Mouse (Mus musculus) midbrain, embryonic 10.5 days (tissue): Measurements from ENCODE around the gene Kcnip1. TPM values are rescaled to one million over a fixed set of nuclear protein-coding genes. Genes with fewer than 3 reads are reported as not detected.

ENCODE experiments used
- DNase-seq: peaks from one replicate; pipeline ENCODE4 v3.0.0-alpha.2; 2017; ENCODE audit warnings: low spot score
- H3K27ac ChIP-seq: fragments of 300-500 bp; sonication (generic); replicated peaks from 2 replicates; pipeline ENCODE4 v1.5.1; 2016; ENCODE audit warnings: mild to moderate bottlenecking
- H3K27me3 ChIP-seq: fragments of 300-500 bp; sonication (generic); 2 replicates; pipeline ENCODE4 v1.6.1; 2016; ENCODE audit warnings: low read depth, mild to moderate bottlenecking; ENCODE audit not compliant: poor library complexity, severe bottlenecking
- H3K36me3 ChIP-seq: fragments of 300-500 bp; sonication (generic); 2 replicates; pipeline ENCODE4 v1.6.1; 2016; ENCODE audit warnings: mild to moderate bottlenecking, moderate library complexity
- H3K4me1 ChIP-seq: fragments of 300-500 bp; sonication (generic); 2 replicates; pipeline ENCODE4 v1.6.1; 2016
- H3K4me3 ChIP-seq: fragments of 300-500 bp; sonication (generic); 2 replicates; pipeline ENCODE4 v1.5.1; 2016; ENCODE audit warnings: mild to moderate bottlenecking, moderate library complexity
- H3K9me3 ChIP-seq: fragments of 300-500 bp; sonication (generic); replicated peaks from 2 replicates; pipeline ENCODE4 v1.6.1; 2016; ENCODE audit warnings: mild to moderate bottlenecking
- WGBS: fragments of 180-500 bp; shearing (Covaris S2); methylation state at CpG from one replicate; pipeline ENCODE4 v1.1.7; 2016; 5-methylcytosine and 5-hydroxymethylcytosine counted together
- polyA plus RNA-seq: library from polyadenylated mRNA; unstranded; fragments of >200 nt; fragmentation: Nextera tagmentation; extraction: Ambion mirVana; gene quantifications from 2 replicates; pipeline ENCODE4 v1.2.1, GENCODE M21; 2016

The Kcnip1 gene
- polyA plus RNA-seq = 5.8 and 8.1 TPM in 2 replicates

GRCm38 (mm10) chr11:33992938-33993337 lies at the start of gene Kcnip1:
Kcnip1 (minus strand) TSS chr11:33993152.
- H3K36me3 ChIP-seq = no peaks in the 10 kb centered on the region
- no peaks in the 10 kb centered on the region; the same call in 1 of the 2 replicates for H3K27me3 ChIP-seq
- 44% methylated on average over 12 of the region's 12 CpGs for WGBS
- no peaks in the 10 kb centered on the region for H3K9me3 ChIP-seq
- 0 out of 2 replicates have a peak within 1 kb of the TSS, but pooled peaks have one; percentile 33 for H3K27ac ChIP-seq
- H3K4me3 ChIP-seq = 0 out of 2 replicates have a peak within 1 kb of the TSS, but pooled peaks have one; percentile 11
- no peak for DNase-seq
- H3K4me1 ChIP-seq = peaks cover 24% of the 10 kb centered on the region

- H3K36me3 ChIP-seq = no peaks in the 10 kb centered on the region
- H3K27ac ChIP-seq = no peak overlapping the region
- H3K4me3 ChIP-seq = no peak overlapping the region
- no peaks in the 10 kb centered on the region for H3K27me3 ChIP-seq
- no peaks in the 10 kb centered on the region for H3K4me1 ChIP-seq
- no peak for DNase-seq
- WGBS = 89% methylated on average over 5 of the region's 5 CpGs
- no peaks in the 10 kb centered on the region for H3K9me3 ChIP-seq
Measured at GRCm38 (mm10) chr11:34040061-34040460, 47.1 kb upstream of the Kcnip1 start.

- no peaks in the 10 kb centered on the region for H3K27me3 ChIP-seq
- no peak overlapping the region for H3K4me3 ChIP-seq
- no peaks in the 10 kb centered on the region for H3K4me1 ChIP-seq
- no peak overlapping the region for H3K27ac ChIP-seq
- DNase-seq = no peak
- H3K9me3 ChIP-seq = no peaks in the 10 kb centered on the region
- WGBS = 84% methylated on average over 5 of the region's 5 CpGs
- no peaks in the 10 kb centered on the region for H3K36me3 ChIP-seq
Measured at GRCm38 (mm10) chr11:34035909-34036658, 43.1 kb upstream of the Kcnip1 start.

- Histone ChIP-seq H3K9me3 (no peaks in the 10 kb centered on the region), H3K27ac (no peak overlapping the region), H3K4me3 (no peak overlapping the region), H3K4me1 (peaks cover under 1% of the 10 kb centered on the region; the same call in 1 of the 2 replicates), H3K27me3 (no peaks in the 10 kb centered on the region), H3K36me3 (no peaks in the 10 kb centered on the region)
- no peak for DNase-seq
- 87% methylated on average over 2 of the region's 2 CpGs for WGBS
Measured at GRCm38 (mm10) chr11:34034794-34035193, 41.8 kb upstream of the Kcnip1 start.

- WGBS = 88% methylated on average over 5 of the region's 5 CpGs
- DNase-seq = no peak
- Histone ChIP-seq H3K36me3 (no peaks in the 10 kb centered on the region), H3K27ac (no peak overlapping the region), H3K27me3 (no peaks in the 10 kb centered on the region), H3K9me3 (no peaks in the 10 kb centered on the region), H3K4me3 (no peak overlapping the region), H3K4me1 (peaks cover 8% of the 10 kb centered on the region)
Measured at GRCm38 (mm10) chr11:34034008-34034505, 41.1 kb upstream of the Kcnip1 start.

- WGBS = 79% methylated on average over 8 of the region's 8 CpGs
Measured at GRCm38 (mm10) chr11:34031015-34031805, 38.3 kb upstream of the Kcnip1 start.

GRCm38 (mm10) chr11:34029658-34030057 lies 36.7 kb upstream of the Kcnip1 start:
- Histone ChIP-seq H3K4me3 (no peak overlapping the region), H3K27me3 (no peaks in the 10 kb centered on the region), H3K9me3 (no peaks in the 10 kb centered on the region), H3K36me3 (no peaks in the 10 kb centered on the region), H3K27ac (no peak overlapping the region), H3K4me1 (peaks cover 12% of the 10 kb centered on the region)
- DNase-seq = no peak
- 50% methylated on average over 5 of the region's 5 CpGs for WGBS

More at GRCm38 (mm10) chr11:34031015-34031805, 38.3 kb upstream of the Kcnip1 start:
- Histone ChIP-seq H3K4me1 (peaks cover 12% of the 10 kb centered on the region), H3K27me3 (no peaks in the 10 kb centered on the region), H3K27ac (no peak overlapping the region), H3K4me3 (no peak overlapping the region), H3K9me3 (no peaks in the 10 kb centered on the region), H3K36me3 (no peaks in the 10 kb centered on the region)
- no peak for DNase-seq

GRCm38 (mm10) chr11:34025091-34025490 lies 32.1 kb upstream of the Kcnip1 start:
- H3K36me3 ChIP-seq = no peaks in the 10 kb centered on the region
- 89% methylated on average over 1 of the region's 1 CpGs for WGBS
- no peaks in the 10 kb centered on the region for H3K27me3 ChIP-seq
- no peak overlapping the region for H3K27ac ChIP-seq
- H3K4me3 ChIP-seq = no peak overlapping the region
- no peak for DNase-seq
- H3K4me1 ChIP-seq = peaks cover 12% of the 10 kb centered on the region
- no peaks in the 10 kb centered on the region for H3K9me3 ChIP-seq

GRCm38 (mm10) chr11:34012007-34012652 lies 19.2 kb upstream of the Kcnip1 start:
- DNase-seq = no peak
- H3K4me3 ChIP-seq = no peak overlapping the region

GRCm38 (mm10) chr11:34010859-34011172 lies 17.9 kb upstream of the Kcnip1 start:
- H3K27me3 ChIP-seq = no peaks in the 10 kb centered on the region
- H3K27ac ChIP-seq = no peak overlapping the region
- DNase-seq = no peak
- H3K36me3 ChIP-seq = no peaks in the 10 kb centered on the region
- H3K9me3 ChIP-seq = no peaks in the 10 kb centered on the region
- WGBS = 83% methylated on average over 4 of the region's 4 CpGs
- H3K4me1 ChIP-seq = 0 out of 2 replicates have a peak, but pooled peaks cover 4% of the 10 kb centered on the region
- no peak overlapping the region for H3K4me3 ChIP-seq

More at GRCm38 (mm10) chr11:34012007-34012652, 19.2 kb upstream of the Kcnip1 start:
- H3K27ac ChIP-seq = no peak overlapping the region
- H3K36me3 ChIP-seq = no peaks in the 10 kb centered on the region
- 71% methylated on average over 6 of the region's 6 CpGs for WGBS
- H3K4me1 ChIP-seq = 0 out of 2 replicates have a peak, but pooled peaks cover 4% of the 10 kb centered on the region
- H3K27me3 ChIP-seq = no peaks in the 10 kb centered on the region
- no peaks in the 10 kb centered on the region for H3K9me3 ChIP-seq

GRCm38 (mm10) chr11:34010133-34010858 lies 17.3 kb upstream of the Kcnip1 start:
- Histone ChIP-seq H3K4me3 (no peak overlapping the region), H3K9me3 (no peaks in the 10 kb centered on the region), H3K4me1 (0 out of 2 replicates have a peak, but pooled peaks cover 4% of the 10 kb centered on the region), H3K27ac (no peak overlapping the region), H3K36me3 (no peaks in the 10 kb centered on the region), H3K27me3 (no peaks in the 10 kb centered on the region)
- WGBS = 73% methylated on average over 7 of the region's 7 CpGs
- DNase-seq = no peak
